Mouse (Mus musculus): ENCODE data around the gene Gm43517.

- no peak for TF ChIP-seq CTCF (conservative IDR thresholded peaks at IDR 0.05; ENCODE audit: insufficient read depth, insufficient read length, low read depth, low read length)
- TF ChIP-seq POLR2A (IDR thresholded peaks at IDR 0.05; ENCODE audit: low read depth, low read length) = no peak
These were observed 24.9 kb downstream of the Gm43517 start for GRCm38 (mm10) chr12:49409833-49410232.
